Mouse (Mus musculus) R1 (cell line): ENCODE results near the gene Smyd1.
"Not testable (repeated sequence)": the region's sequence is repeated elsewhere in the genome, so short reads cannot be mapped to it uniquely, and the experiment has no call there.

ENCODE experiments used
- DNase-seq: peaks from one replicate; pipeline ENCODE4 v3.0.0-alpha.2; 2018; ENCODE audit warnings: low read depth, low spot score

Smyd1 gene

GRCm38 (mm10) chr6:71324816-71325215, 2.8 kb upstream of the Smyd1 start:
- no peak for DNase-seq

GRCm38 (mm10) chr6:71322491-71322921, 473 bp upstream of the Smyd1 start, which contains the start of gene Cd8b1:
TSS of gene Cd8b1 (plus strand) at chr6:71322788.
- DNase-seq = no peak

- no peak for DNase-seq
Measured at GRCm38 (mm10) chr6:71307486-71307885, 14.5 kb downstream of the Smyd1 start.

GRCm38 (mm10) chr6:71302097-71302731, 19.8 kb downstream of the Smyd1 start:
- peak; percentile 67 for DNase-seq

- peak; percentile 72 for DNase-seq
Measured at GRCm38 (mm10) chr6:71298751-71299150, 23.3 kb downstream of the Smyd1 start.

- DNase-seq = no peak
Measured at GRCm38 (mm10) chr6:71298051-71298450, 24.0 kb downstream of the Smyd1 start.

GRCm38 (mm10) chr6:71295303-71295702, 26.7 kb downstream of the Smyd1 start:
- peak; percentile 55 for DNase-seq

- DNase-seq = peak; percentile 98
Measured at GRCm38 (mm10) chr6:71293509-71293908, 28.5 kb downstream of the Smyd1 start.

GRCm38 (mm10) chr6:71279418-71279817, 42.6 kb downstream of the Smyd1 start:
- no peak for DNase-seq

- no peak for DNase-seq
Measured at GRCm38 (mm10) chr6:71274621-71275020, 47.4 kb downstream of the Smyd1 start.

- DNase-seq = no peak
Measured at GRCm38 (mm10) chr6:71273715-71274114, 48.3 kb downstream of the Smyd1 start.

- peak; percentile 80 for DNase-seq
Measured at GRCm38 (mm10) chr6:71272316-71272741, 49.7 kb downstream of the Smyd1 start.

GRCm38 (mm10) chr6:71271389-71272315, 50.4 kb downstream of the Smyd1 start, which contains the start of gene Krcc1:
TSS of gene Krcc1 (plus strand) at chr6:71271677.
- DNase-seq = peak; percentile 98

GRCm38 (mm10) chr6:71271057-71271388, 51.0 kb downstream of the Smyd1 start:
- no peak for DNase-seq

GRCm38 (mm10) chr6:71270301-71271056, 51.6 kb downstream of the Smyd1 start:
- DNase-seq = peak; percentile 94

- DNase-seq = not testable (repeated sequence)
Measured at GRCm38 (mm10) chr6:71269686-71270050, 52.4 kb downstream of the Smyd1 start.

GRCm38 (mm10) chr6:71268929-71269685, 52.9 kb downstream of the Smyd1 start:
- DNase-seq = peak; percentile 85

- DNase-seq = peak; percentile 87
Measured at GRCm38 (mm10) chr6:71267603-71268002, 54.4 kb downstream of the Smyd1 start.

- no peak for DNase-seq
Measured at GRCm38 (mm10) chr6:71262142-71262833, 59.7 kb downstream of the Smyd1 start.

GRCm38 (mm10) chr6:71261060-71261459, 61.0 kb downstream of the Smyd1 start:
- DNase-seq = no peak
